Mouse (Mus musculus): ENCODE results near the gene Zfp148. TPM values are rescaled to one million over a fixed set of nuclear protein-coding genes. Genes with fewer than 3 reads are reported as not detected.
A peak's percentile ranks its signal among the peaks of the same experiment; 100 is the strongest.

The Zfp148 gene
- polyA plus RNA-seq, 1 experiment from 2014 or later = 22.3 TPM

- 64% methylated on average over 5 of the region's 5 CpGs for WGBS (ENCODE audit: insufficient replicate concordance)
- no peak for ATAC-seq
Observed at GRCm38 (mm10) chr16:33347134-33347533, 33.5 kb upstream of the Zfp148 start.

GRCm38 (mm10) chr16:33357805-33358204 lies 22.8 kb upstream of the Zfp148 start:
- H3K4me1 ChIP-seq = no peaks in the 10 kb centered on the region
- ATAC-seq = no peak
- no peaks in the 10 kb centered on the region for H3K27me3 ChIP-seq (replicated peaks)
- no peaks in the 10 kb centered on the region for H3K9me3 ChIP-seq (replicated peaks)
- 54% methylated on average over 6 of the region's 6 CpGs for WGBS (ENCODE audit: insufficient replicate concordance)
- H3K36me3 ChIP-seq = no peaks in the 10 kb centered on the region
- no peak overlapping the region for H3K4me3 ChIP-seq
- H3K4me2 ChIP-seq = no peak overlapping the region
- no peak overlapping the region for H3K9ac ChIP-seq
- no peak overlapping the region for H3K27ac ChIP-seq

More at GRCm38 (mm10) chr16:33347134-33347533, 33.5 kb upstream of the Zfp148 start:
- Histone ChIP-seq H3K4me1 (peaks cover 12% of the 10 kb centered on the region), H3K9me3 (replicated peaks) (no peaks in the 10 kb centered on the region), H3K4me3 (no peak overlapping the region), H3K27me3 (replicated peaks) (no peaks in the 10 kb centered on the region; the same call in 1 of the 2 replicates), H3K9ac (no peak overlapping the region), H3K4me2 (no peak overlapping the region), H3K27ac (no peak overlapping the region), H3K36me3 (no peaks in the 10 kb centered on the region)

- no peaks in the 10 kb centered on the region for H3K36me3 ChIP-seq
- H3K9me3 ChIP-seq (replicated peaks) = no peaks in the 10 kb centered on the region
- no peaks in the 10 kb centered on the region for H3K4me1 ChIP-seq
- ATAC-seq = no peak
- H3K9ac ChIP-seq = no peak overlapping the region
- H3K4me3 ChIP-seq = no peak overlapping the region
- 74% methylated on average over 6 of the region's 6 CpGs for WGBS (ENCODE audit: insufficient replicate concordance)
- H3K27ac ChIP-seq = no peak overlapping the region
- H3K27me3 ChIP-seq (replicated peaks) = no peaks in the 10 kb centered on the region
- no peak overlapping the region for H3K4me2 ChIP-seq
Observed at GRCm38 (mm10) chr16:33365772-33366171, 14.9 kb upstream of the Zfp148 start.

- ATAC-seq = no peak
- Histone ChIP-seq H3K4me3 (no peak overlapping the region), H3K9ac (no peak overlapping the region), H3K36me3 (no peaks in the 10 kb centered on the region), H3K4me2 (no peak overlapping the region), H3K27me3 (replicated peaks) (no peaks in the 10 kb centered on the region), H3K9me3 (replicated peaks) (no peaks in the 10 kb centered on the region), H3K27ac (no peak overlapping the region), H3K4me1 (no peaks in the 10 kb centered on the region)
- 70% methylated on average over 3 of the region's 3 CpGs for WGBS (ENCODE audit: insufficient replicate concordance)
Observed at GRCm38 (mm10) chr16:33368632-33369031, 12.0 kb upstream of the Zfp148 start.

GRCm38 (mm10) chr16:33370836-33371235 lies 9.8 kb upstream of the Zfp148 start:
- WGBS (ENCODE audit: insufficient replicate concordance) = 34% methylated on average over 6 of the region's 6 CpGs

GRCm38 (mm10) chr16:33372611-33373010 lies 8.0 kb upstream of the Zfp148 start:
- no peaks in the 10 kb centered on the region for H3K4me1 ChIP-seq
- no peaks in the 10 kb centered on the region for H3K27me3 ChIP-seq (replicated peaks)
- no peak overlapping the region for H3K9ac ChIP-seq
- no peak overlapping the region for H3K4me3 ChIP-seq
- no peak overlapping the region for H3K27ac ChIP-seq
- WGBS (ENCODE audit: insufficient replicate concordance) = 47% methylated on average over 5 of the region's 5 CpGs
- H3K4me2 ChIP-seq = no peak overlapping the region
- ATAC-seq = no peak
- no peaks in the 10 kb centered on the region for H3K9me3 ChIP-seq (replicated peaks)
- no peaks in the 10 kb centered on the region for H3K36me3 ChIP-seq

More at GRCm38 (mm10) chr16:33370836-33371235, 9.8 kb upstream of the Zfp148 start:
- H3K9me3 ChIP-seq (replicated peaks) = no peaks in the 10 kb centered on the region
- no peak overlapping the region for H3K9ac ChIP-seq
- no peaks in the 10 kb centered on the region for H3K36me3 ChIP-seq
- H3K4me1 ChIP-seq = no peaks in the 10 kb centered on the region
- H3K4me2 ChIP-seq = no peak overlapping the region
- no peak overlapping the region for H3K4me3 ChIP-seq
- no peaks in the 10 kb centered on the region for H3K27me3 ChIP-seq (replicated peaks)
- no peak overlapping the region for H3K27ac ChIP-seq
- 0 out of 2 replicates have a peak, but pooled peaks have one; percentile 21 for ATAC-seq

GRCm38 (mm10) chr16:33373326-33373725 lies 7.3 kb upstream of the Zfp148 start:
- Histone ChIP-seq H3K27ac (no peak overlapping the region), H3K9ac (no peak overlapping the region), H3K27me3 (replicated peaks) (no peaks in the 10 kb centered on the region), H3K4me1 (no peaks in the 10 kb centered on the region), H3K36me3 (no peaks in the 10 kb centered on the region), H3K4me3 (no peak overlapping the region), H3K4me2 (no peak overlapping the region), H3K9me3 (replicated peaks) (no peaks in the 10 kb centered on the region)
- 81% methylated on average over 2 of the region's 2 CpGs for WGBS (ENCODE audit: insufficient replicate concordance)
- ATAC-seq = no peak

- no peak for ATAC-seq
- Histone ChIP-seq H3K9ac (no peak overlapping the region), H3K4me3 (no peak overlapping the region), H3K36me3 (no peaks in the 10 kb centered on the region), H3K9me3 (replicated peaks) (no peaks in the 10 kb centered on the region), H3K4me2 (no peak overlapping the region), H3K4me1 (peaks cover 15% of the 10 kb centered on the region), H3K27ac (no peak overlapping the region), H3K27me3 (replicated peaks) (no peaks in the 10 kb centered on the region)
- WGBS (ENCODE audit: insufficient replicate concordance) = 68% methylated on average over 5 of the region's 5 CpGs
Observed at GRCm38 (mm10) chr16:33376266-33376665, 4.4 kb upstream of the Zfp148 start.

- Histone ChIP-seq H3K9me3 (replicated peaks) (no peaks in the 10 kb centered on the region), H3K4me3 (peak overlapping the region; percentile 96), H3K36me3 (peaks cover 4% of the 10 kb centered on the region; the same call in 1 of the 2 replicates), H3K27me3 (replicated peaks) (no peaks in the 10 kb centered on the region), H3K4me2 (peak overlapping the region; percentile 85), H3K4me1 (peaks cover 35% of the 10 kb centered on the region), H3K27ac (peak overlapping the region; percentile 86; the same call in 1 of the 2 replicates), H3K9ac (peak overlapping the region; percentile 94)
- ATAC-seq = no peak
- WGBS (ENCODE audit: insufficient replicate concordance) = 84% methylated on average over 6 of the region's 6 CpGs
Observed at GRCm38 (mm10) chr16:33379219-33379943, 1.3 kb upstream of the Zfp148 start.

GRCm38 (mm10) chr16:33380882-33381613 lies 412 bp downstream of the Zfp148 start:
- peak; percentile 72 for ATAC-seq
- Histone ChIP-seq H3K9me3 (replicated peaks) (no peaks in the 10 kb centered on the region), H3K4me1 (peaks cover 39% of the 10 kb centered on the region), H3K27me3 (replicated peaks) (no peaks in the 10 kb centered on the region), H3K9ac (peak overlapping the region; percentile 94), H3K4me3 (peak overlapping the region; percentile 96), H3K27ac (peak overlapping the region; percentile 86), H3K4me2 (peak overlapping the region; percentile 85), H3K36me3 (peaks cover 4% of the 10 kb centered on the region; the same call in 1 of the 2 replicates)
- 2% methylated on average over 49 of the region's 80 CpGs for WGBS (ENCODE audit: insufficient replicate concordance)

GRCm38 (mm10) chr16:33381614-33382245 lies 1.1 kb downstream of the Zfp148 start:
- H3K4me1 ChIP-seq = peaks cover 42% of the 10 kb centered on the region
- no peak for ATAC-seq
- H3K4me3 ChIP-seq = peak overlapping the region; percentile 96
- H3K4me2 ChIP-seq = peak overlapping the region; percentile 85
- no peaks in the 10 kb centered on the region for H3K9me3 ChIP-seq (replicated peaks)
- peak overlapping the region; percentile 86 for H3K27ac ChIP-seq
- no peaks in the 10 kb centered on the region for H3K27me3 ChIP-seq (replicated peaks)
- peak overlapping the region; percentile 94 for H3K9ac ChIP-seq
- 3% methylated on average over 18 of the region's 18 CpGs for WGBS (ENCODE audit: insufficient replicate concordance)
- H3K36me3 ChIP-seq = peaks cover 4% of the 10 kb centered on the region; the same call in 1 of the 2 replicates

GRCm38 (mm10) chr16:33382341-33382740 lies 1.7 kb downstream of the Zfp148 start:
- peaks cover 48% of the 10 kb centered on the region for H3K4me1 ChIP-seq

More at GRCm38 (mm10) chr16:33382341-33382740, 1.7 kb downstream of the Zfp148 start:
- no peaks in the 10 kb centered on the region for H3K27me3 ChIP-seq (replicated peaks)
- peaks cover 4% of the 10 kb centered on the region; the same call in 1 of the 2 replicates for H3K36me3 ChIP-seq
- H3K9ac ChIP-seq = peak overlapping the region; percentile 94
- H3K9me3 ChIP-seq (replicated peaks) = no peaks in the 10 kb centered on the region
- 0 out of 2 replicates have a peak overlapping the region, but pooled peaks have one; percentile 20 for H3K27ac ChIP-seq
- peak overlapping the region; percentile 96 for H3K4me3 ChIP-seq
- peak overlapping the region; percentile 85 for H3K4me2 ChIP-seq
- WGBS (ENCODE audit: insufficient replicate concordance) = 24% methylated on average over 4 of the region's 4 CpGs
- ATAC-seq = no peak

All from liver, embryonic 12.5 days (tissue).